Mouse (Mus musculus) right cerebral cortex, adult 2 months (tissue): ENCODE measurements at regions not wholly inside any gene's neighbourhood (a gene's known extent, or its start where the extent isn't known, plus 50 kb on each side); places are given as distances from the start of the nearest gene placed in this dataset.
A peak's percentile ranks its signal among the peaks of the same experiment; 100 is the strongest.

Source experiments
- DNase-seq, 2 experiments: peaks; one replicate each; pipeline ENCODE4 v3.0.0; 2021 to 2022; ENCODE audit warnings: low spot score in 2 of 2

- peak in 1 of 2 experiments; percentile 14 for DNase-seq
Observed at GRCm38 (mm10) chr2:102250101-102250500, 63.9 kb upstream of the Ldlrad3 start.

- no peak for DNase-seq
Observed at GRCm38 (mm10) chr2:102246484-102246883, 60.3 kb upstream of the Ldlrad3 start.

- DNase-seq, result no peak
Observed at GRCm38 (mm10) chr2:102244491-102244890, 58.3 kb upstream of the Ldlrad3 start.

- DNase-seq, result no peak
Observed at GRCm38 (mm10) chr2:102241626-102242025, 55.4 kb upstream of the Ldlrad3 start.

GRCm38 (mm10) chr2:102239712-102240505, 53.7 kb upstream of the Ldlrad3 start:
- DNase-seq, result no peak
